Mouse (Mus musculus): Measurements from ENCODE around the gene Lyzl6. TPM values are rescaled to one million over a fixed set of nuclear protein-coding genes. Genes with fewer than 3 reads are reported as not detected.

The Lyzl6 gene
- total RNA-seq, 2 experiments from 2014 or later, result not detected

- no peak for DNase-seq (ENCODE audit: low spot score in 2 of 2)
Observed at GRCm38 (mm10) chr11:103646301-103646700, 7.6 kb upstream of the Lyzl6 start.

- DNase-seq (ENCODE audit: low spot score in 2 of 2), result no peak
Observed at GRCm38 (mm10) chr11:103645731-103646130, 7.0 kb upstream of the Lyzl6 start.

- DNase-seq (ENCODE audit: low spot score in 2 of 2), result no peak
Observed at GRCm38 (mm10) chr11:103643211-103643610, 4.5 kb upstream of the Lyzl6 start.

- DNase-seq (ENCODE audit: low spot score in 2 of 2), result peak in 1 of 2 experiments; percentile 72
Observed at GRCm38 (mm10) chr11:103639407-103639946, 787 bp upstream of the Lyzl6 start.

- no peak for DNase-seq (ENCODE audit: low spot score in 2 of 2)
Observed at GRCm38 (mm10) chr11:103636261-103636660, 2.4 kb downstream of the Lyzl6 start.

GRCm38 (mm10) chr11:103635481-103635880 lies 3.2 kb downstream of the Lyzl6 start:
- DNase-seq (ENCODE audit: low spot score in 2 of 2), result no peak

- no peak for DNase-seq (ENCODE audit: low spot score in 2 of 2)
Observed at GRCm38 (mm10) chr11:103634806-103635205, 3.9 kb downstream of the Lyzl6 start.

GRCm38 (mm10) chr11:103627453-103627852 lies 11.2 kb downstream of the Lyzl6 start:
- DNase-seq (ENCODE audit: low spot score in 2 of 2), result no peak

GRCm38 (mm10) chr11:103621040-103621439 lies 17.6 kb downstream of the Lyzl6 start, which contains the start of gene Gm884:
Gene Gm884 (minus strand): TSS chr11:103621140.
- no peak for DNase-seq (ENCODE audit: low spot score in 2 of 2)

- no peak for DNase-seq (ENCODE audit: low spot score in 2 of 2)
Observed at GRCm38 (mm10) chr11:103610772-103611171, 27.9 kb downstream of the Lyzl6 start.

GRCm38 (mm10) chr11:103606611-103607010 lies 32.1 kb downstream of the Lyzl6 start:
- DNase-seq (ENCODE audit: low spot score in 2 of 2), result no peak

Other genes with a start within 250 kb of the Lyzl6 start
- 10 to 100 TPM; 17.0 to 17.7 TPM for gene Plekhm1, start 226.2 kb downstream of the Lyzl6 start, total RNA-seq (2021)
- gene Lrrc37a, start 134.3 kb downstream of the Lyzl6 start, total RNA-seq (2021), result not detected
- not detected for gene Gm884, start 17.8 kb downstream of the Lyzl6 start, total RNA-seq (2021)
- 100 to 1,000 TPM; 113 to 118 TPM for gene Rprml, start 10.7 kb upstream of the Lyzl6 start, total RNA-seq (2021)
- gene Gosr2, start 59.0 kb upstream of the Lyzl6 start, total RNA-seq (2021), result 10 to 100 TPM; 75.7 to 78.5 TPM
- gene Wnt9b, start 110.9 kb upstream of the Lyzl6 start, total RNA-seq (2021), result 1 to 10 TPM in 1 of 2 experiments, under 1 TPM in 1; 0.48 to 2.7 TPM
- gene Wnt3, start 135.3 kb upstream of the Lyzl6 start, total RNA-seq (2021), result 1 to 10 TPM; 2.0 to 2.9 TPM